Mouse (Mus musculus) heart, adult 18-20 months (tissue): ENCODE results near the gene Kitl. TPM values are rescaled to one million over a fixed set of nuclear protein-coding genes. Genes with fewer than 3 reads are reported as not detected.

Experiments
- DNase-seq, 2 experiments: peaks; one replicate each; pipeline ENCODE4 v3.0.0; 2021 to 2022; ENCODE audit warnings: mixed read lengths in 1 of 2
- microRNA-seq, 2 experiments: library from miRNA; unstranded; fragments of <30 nt; microRNA quantifications; one replicate each; pipeline ENCODE4 v1.2.0; 2022
- total RNA-seq, 2 experiments: library from RNA; stranded (reverse); gene quantifications; 2 replicates each; pipeline ENCODE4 v1.2.3; 2021

The Kitl gene
- total RNA-seq, 2 experiments from 2014 or later, result 46.9 to 85.8 TPM

DNA sequence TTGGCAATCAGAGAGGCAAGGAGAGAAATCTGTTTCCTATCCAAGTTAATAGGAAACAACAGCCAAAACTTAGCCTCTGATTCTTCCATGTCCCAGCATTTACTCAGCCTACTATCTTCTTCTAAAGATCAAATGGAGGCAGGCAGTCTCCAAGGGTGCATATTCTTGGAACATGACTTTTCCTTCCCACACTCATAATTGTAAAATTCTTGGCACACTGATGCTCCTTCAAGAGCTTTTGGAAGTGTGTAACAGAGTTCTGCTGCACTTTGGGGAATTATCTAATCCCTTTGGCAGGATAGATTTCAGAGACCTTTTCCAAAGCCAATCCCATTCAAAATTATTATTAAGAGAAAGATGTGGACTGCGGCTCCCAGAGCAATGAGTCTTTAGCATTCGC lies 100.1 kb downstream of the Kitl start:
- no peak for DNase-seq

DNA sequence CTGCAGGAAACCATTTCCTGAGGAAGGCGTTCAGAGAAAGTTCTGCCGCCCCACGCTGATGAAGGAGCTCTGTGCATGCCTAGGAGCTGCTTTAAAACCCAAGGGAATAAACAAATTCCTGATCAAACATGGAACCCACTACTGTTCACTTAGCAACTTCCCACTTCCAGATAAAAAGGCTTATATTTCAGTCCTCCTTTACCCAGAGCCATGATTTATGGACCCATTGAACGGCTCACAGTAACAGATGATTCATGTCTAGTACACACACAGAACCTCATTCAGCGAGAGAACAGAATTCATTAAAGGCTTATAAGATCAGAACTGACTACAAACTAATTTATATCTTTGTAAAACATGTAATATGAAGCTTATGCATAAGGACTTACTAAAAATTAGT lies 109.0 kb downstream of the Kitl start:
- no peak for DNase-seq

DNA sequence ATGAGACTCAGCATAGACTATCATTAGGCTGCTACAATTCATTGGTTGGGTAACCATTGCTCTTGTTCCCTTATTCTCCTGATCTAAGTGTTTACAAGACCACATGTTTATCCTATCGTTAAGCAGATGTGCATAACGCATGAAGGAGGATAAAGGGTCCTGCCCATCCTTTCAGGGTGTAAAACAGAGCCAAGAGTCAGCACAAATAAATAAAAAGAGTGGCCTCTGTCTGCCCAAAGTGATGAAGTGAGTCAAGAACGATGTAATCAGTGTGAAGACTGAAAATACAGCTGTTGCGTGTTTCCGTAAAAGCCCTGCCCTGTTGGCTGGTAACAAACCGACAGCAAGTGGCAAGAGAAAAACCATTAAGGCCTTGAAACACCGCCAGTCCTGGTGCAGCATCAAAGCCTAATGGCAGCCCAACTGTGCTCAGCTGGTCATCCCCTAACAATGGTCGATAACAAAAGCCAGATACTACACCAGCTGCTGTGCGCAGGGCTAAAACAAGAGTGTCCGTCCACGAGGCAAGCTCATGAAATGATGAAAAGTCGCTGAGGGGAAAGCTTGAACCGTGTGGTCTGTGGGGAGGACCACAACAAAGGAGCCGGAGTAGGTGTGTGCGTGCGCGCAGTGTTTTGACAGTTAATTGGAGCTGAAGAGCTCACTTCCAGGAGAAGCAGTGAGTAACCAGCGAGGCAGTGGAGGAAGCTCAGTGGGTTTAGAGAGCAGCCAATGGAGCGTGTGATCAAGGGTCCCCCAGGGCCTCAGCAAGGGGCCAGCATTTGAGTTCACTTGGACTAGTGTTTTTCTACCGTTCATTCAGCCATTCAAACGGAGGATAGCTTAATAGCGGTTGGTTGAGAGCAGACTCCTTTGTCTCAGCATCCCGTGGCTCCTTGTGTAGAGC lies 112.7 kb downstream of the Kitl start:
- DNase-seq, result no peak

DNA sequence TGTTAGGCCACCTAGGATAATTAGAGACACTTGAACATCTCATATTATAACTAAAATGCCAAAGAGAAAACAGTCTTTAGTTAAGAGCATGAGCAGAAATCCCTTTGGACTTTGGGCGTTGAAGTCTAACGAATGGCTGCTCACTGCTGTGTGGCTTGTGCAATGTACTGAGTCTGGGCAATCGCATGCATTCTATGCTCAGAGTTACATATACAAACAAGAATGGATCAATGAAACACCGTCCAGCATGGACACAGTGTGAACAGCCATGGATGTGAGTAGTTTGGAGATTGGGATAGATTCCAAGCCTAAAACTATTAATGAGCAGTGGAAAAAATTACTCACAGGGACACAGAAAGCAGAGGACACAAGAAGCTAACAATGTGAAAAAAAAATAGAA lies 116.2 kb downstream of the Kitl start:
- DNase-seq, result no peak

DNA sequence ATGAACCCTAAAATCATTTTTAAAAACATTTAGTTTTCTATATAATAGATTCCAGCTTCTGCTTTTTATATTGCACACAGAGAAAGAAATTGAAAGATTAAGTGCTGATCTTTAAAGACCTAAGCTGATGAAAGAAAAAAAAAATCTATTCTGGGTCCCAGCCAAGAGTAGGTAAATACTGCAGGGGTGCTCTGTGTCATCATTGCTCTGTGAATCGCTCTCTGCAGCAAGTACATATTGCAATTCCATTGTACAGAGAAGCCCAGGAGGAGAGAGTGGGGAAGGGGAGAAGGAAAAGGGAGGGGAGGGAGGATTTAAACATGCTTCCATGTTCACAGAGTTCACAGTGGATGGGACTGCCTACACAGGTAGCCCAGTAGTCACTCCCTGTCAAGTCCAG lies 116.9 kb downstream of the Kitl start:
- DNase-seq, result no peak

DNA sequence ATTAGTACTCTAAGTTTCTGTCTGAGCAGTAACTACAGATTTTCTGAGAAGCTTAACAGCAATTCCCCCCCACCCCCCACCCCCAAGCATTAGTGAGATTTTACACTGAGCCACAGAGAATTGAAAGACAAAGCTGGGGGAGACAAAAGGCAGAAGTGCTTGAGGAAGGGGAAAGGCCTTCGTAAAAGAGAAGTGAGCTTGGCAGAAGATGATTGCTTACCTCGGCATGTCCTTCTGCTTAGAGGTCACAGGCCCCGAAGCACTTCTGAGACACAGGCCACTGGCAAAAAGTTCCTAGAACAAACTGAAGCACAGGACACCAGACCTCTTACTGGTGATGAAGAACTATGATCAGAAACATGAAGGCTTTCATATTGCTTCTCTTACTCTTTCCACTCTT lies 123.1 kb downstream of the Kitl start:
- DNase-seq, result no peak

DNA sequence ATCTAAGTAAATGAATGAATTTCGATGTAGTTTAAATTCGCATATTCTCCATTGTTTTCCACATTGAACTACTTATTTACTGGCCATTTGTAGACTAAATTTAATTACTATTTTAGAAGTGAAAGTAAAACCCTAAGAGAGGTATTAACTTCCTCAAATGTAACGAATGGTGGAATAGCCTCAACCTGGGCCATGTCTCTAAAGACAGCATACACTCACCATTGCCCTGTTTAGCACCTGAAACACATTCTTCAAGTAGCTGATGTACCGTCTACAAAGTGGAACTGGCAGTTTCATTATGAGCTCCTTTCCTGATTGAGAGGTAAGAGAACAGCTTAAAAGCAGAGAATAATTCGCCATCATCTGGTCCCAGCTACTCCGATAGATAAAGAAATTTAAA lies 132.7 kb downstream of the Kitl start:
- no peak for DNase-seq

Small RNAs within 50 kb of the gene (microRNA-seq; reads per million reads assigned to microRNA genes)
- gene Gm22918 (0 reads per million in 2 experiments), gene Gm25287 (0 reads per million in 2 experiments)
